Mouse (Mus musculus) neural tube, embryonic 13.5 days (tissue): ENCODE data around the gene Cyp2c39. TPM values are rescaled to one million over a fixed set of nuclear protein-coding genes. Genes with fewer than 3 reads are reported as not detected.
"Not testable (repeated sequence)": the region's sequence is repeated elsewhere in the genome, so short reads cannot be mapped to it uniquely, and the experiment has no call there.

Experiments used
- ATAC-seq: fragments of 200-750 bp; cut with Nextera tagmentation; 2 replicates; pipeline ENCODE4 v1.8.0; 2017; ENCODE audit warnings: low read depth, mild to moderate bottlenecking, moderate TSS enrichment, moderate library complexity
- H3K27ac ChIP-seq: fragments of 300-500 bp; sonication (generic); replicated peaks from 2 replicates; pipeline ENCODE4 v1.5.1; 2015; ENCODE audit warnings: moderate library complexity, mild to moderate bottlenecking, inconsistent platforms
- H3K27me3 ChIP-seq: fragments of 300-500 bp; sonication (generic); 2 replicates; pipeline ENCODE4 v1.6.1; 2015; ENCODE audit warnings: mild to moderate bottlenecking, inconsistent platforms
- H3K36me3 ChIP-seq: fragments of 300-500 bp; sonication (generic); 2 replicates; pipeline ENCODE4 v1.6.1; 2015; ENCODE audit warnings: mild to moderate bottlenecking, inconsistent platforms
- H3K4me1 ChIP-seq: fragments of 300-500 bp; sonication (generic); replicated peaks from 2 replicates; pipeline ENCODE4 v1.6.1; 2015; ENCODE audit warnings: inconsistent platforms
- H3K4me2 ChIP-seq: fragments of 300-500 bp; sonication (generic); 2 replicates; pipeline ENCODE4 v1.6.1; 2015; ENCODE audit warnings: inconsistent platforms, mild to moderate bottlenecking, moderate library complexity
- H3K4me3 ChIP-seq: fragments of 300-500 bp; sonication (generic); 2 replicates; pipeline ENCODE4 v1.5.1; 2015; ENCODE audit warnings: mild to moderate bottlenecking, inconsistent platforms
- H3K9ac ChIP-seq: fragments of 300-500 bp; sonication (generic); 2 replicates; pipeline ENCODE4 v1.6.1; 2015; ENCODE audit warnings: moderate library complexity, mild to moderate bottlenecking, inconsistent platforms
- H3K9me3 ChIP-seq: fragments of 300-500 bp; sonication (generic); 2 replicates; pipeline ENCODE4 v1.6.1; 2016; ENCODE audit warnings: inconsistent platforms
- WGBS: fragments of 180-500 bp; shearing (Covaris S2); methylation state at CpG from one replicate; pipeline ENCODE4 v1.1.7; 2015; 5-methylcytosine and 5-hydroxymethylcytosine counted together
- polyA plus RNA-seq: library from polyadenylated mRNA; unstranded; fragments of >200 nt; fragmentation: Nextera tagmentation; extraction: Ambion mirVana; gene quantifications from 2 replicates; pipeline ENCODE4 v1.2.1, GENCODE M21; 2015

Gene Cyp2c39
- polyA plus RNA-seq, result not detected in 2 replicates

DNA sequence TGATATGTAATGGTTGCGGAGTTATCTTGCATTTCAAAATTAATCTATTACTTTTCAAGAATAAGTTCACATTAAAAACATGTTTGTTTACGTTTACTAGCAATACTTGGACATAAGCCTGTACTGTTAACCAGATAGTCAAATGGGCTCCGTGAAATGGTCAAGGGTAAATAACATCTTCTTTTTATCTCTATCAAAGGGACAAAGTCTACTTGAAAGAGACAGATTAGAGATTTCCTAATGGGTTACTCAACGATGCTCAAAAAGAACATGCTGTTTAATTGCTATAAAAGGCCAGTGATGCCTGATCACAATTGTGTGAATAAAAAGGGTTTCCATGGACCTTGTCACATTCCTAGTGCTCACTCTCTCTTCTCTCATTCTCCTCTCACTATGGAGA, at the start of gene Cyp2c39:
TSS of gene Cyp2c39 (plus strand) at position 329 of the 400 bp plus-strand sequence.
- Histone ChIP-seq H3K4me1 (no peaks in the 10 kb centered on the region), H3K9ac (no peak within 1 kb of the TSS), H3K36me3 (no peaks in the 10 kb centered on the region), H3K4me2 (no peak within 1 kb of the TSS), H3K27ac (no peak within 1 kb of the TSS), H3K4me3 (no peak within 1 kb of the TSS), H3K27me3 (no peaks in the 10 kb centered on the region), H3K9me3 (peaks cover 6% of the 10 kb centered on the region; the same call in 1 of the 2 replicates)
- WGBS, result 83% methylated on average over 4 of the region's 4 CpGs
- no peak for ATAC-seq

DNA sequence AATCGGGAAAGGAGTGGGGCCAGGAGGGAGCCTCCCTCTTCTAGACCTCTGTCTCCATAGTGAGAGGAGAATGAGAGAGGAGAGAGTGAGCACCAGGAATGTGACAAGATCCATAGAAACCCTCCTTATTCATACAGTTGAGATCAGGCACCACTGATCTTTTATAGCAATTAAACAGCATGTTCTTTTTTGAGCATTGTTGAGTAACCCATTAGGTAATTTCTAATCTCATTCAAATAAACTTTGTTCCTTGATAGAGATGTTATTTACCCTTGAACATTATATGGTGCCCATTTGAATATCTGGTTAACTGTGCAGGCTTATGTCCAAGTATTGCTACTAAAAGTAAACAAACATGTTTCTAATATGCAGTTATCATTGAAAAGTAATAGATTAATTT, 47.7 kb upstream of the Cyp2c39 start, which contains the start of gene Cyp2c38:
TSS of gene Cyp2c38 (minus strand) at position 135 of the 400 bp plus-strand sequence.
- ATAC-seq, result no peak
- Histone ChIP-seq H3K9ac (no peak within 1 kb of the TSS), H3K36me3 (no peaks in the 10 kb centered on the region), H3K4me1 (no peaks in the 10 kb centered on the region), H3K4me3 (no peak within 1 kb of the TSS), H3K9me3 (peaks cover 11% of the 10 kb centered on the region), H3K27me3 (no peaks in the 10 kb centered on the region), H3K27ac (no peak within 1 kb of the TSS), H3K4me2 (no peak within 1 kb of the TSS)
- 88% methylated on average over 1 of the region's 1 CpGs for WGBS

DNA sequence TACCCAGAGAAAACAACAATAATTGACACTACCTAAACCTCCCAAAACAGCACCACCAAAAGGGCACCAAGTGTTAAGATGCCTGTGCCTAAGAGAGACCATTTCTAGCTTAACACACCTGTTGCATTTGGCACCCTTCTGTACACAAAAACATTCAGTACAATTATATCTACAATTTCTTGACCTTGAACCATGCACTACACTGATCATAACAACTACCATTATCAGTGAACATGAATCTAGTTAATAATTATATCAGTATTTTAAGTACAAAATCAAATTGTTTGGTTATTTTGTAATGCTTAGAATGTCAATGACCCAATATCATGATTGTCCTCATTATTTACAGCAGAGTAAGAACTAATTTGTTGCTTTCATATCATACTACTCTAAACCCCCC, 46.7 kb upstream of the Cyp2c39 start:
- no peak overlapping the region for H3K27ac ChIP-seq
- peaks cover 8% of the 10 kb centered on the region; the same call in 1 of the 2 replicates for H3K9me3 ChIP-seq
- no peak overlapping the region for H3K4me2 ChIP-seq
- no peaks in the 10 kb centered on the region for H3K4me1 ChIP-seq
- no peak for ATAC-seq
- H3K4me3 ChIP-seq, result no peak overlapping the region
- no peaks in the 10 kb centered on the region for H3K27me3 ChIP-seq
- H3K36me3 ChIP-seq, result no peaks in the 10 kb centered on the region
- no peak overlapping the region for H3K9ac ChIP-seq

DNA sequence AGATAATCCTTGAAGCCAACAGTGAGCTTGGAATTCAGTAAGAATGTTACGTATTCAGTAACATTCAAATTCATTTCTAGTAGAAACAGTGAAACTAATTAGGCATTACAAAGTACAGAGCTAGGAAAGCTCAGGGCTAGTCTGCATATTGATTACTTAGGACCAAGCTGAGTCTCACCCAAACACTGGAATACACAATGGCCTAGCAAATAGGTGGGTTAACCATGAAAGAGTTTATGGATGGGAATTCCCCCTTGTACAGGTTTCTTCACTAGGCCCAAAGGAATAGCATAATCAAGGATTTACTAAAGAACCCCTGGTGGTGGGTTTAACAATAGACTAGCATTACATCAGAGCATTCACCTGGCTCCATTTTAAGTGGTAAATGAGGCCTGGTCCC, 26.7 kb upstream of the Cyp2c39 start:
- H3K9me3 ChIP-seq, result peaks cover 30% of the 10 kb centered on the region
- not testable (repeated sequence) for H3K9ac ChIP-seq, H3K27me3 ChIP-seq, H3K36me3 ChIP-seq, H3K4me3 ChIP-seq, H3K4me1 ChIP-seq, ATAC-seq, H3K27ac ChIP-seq, H3K4me2 ChIP-seq
- WGBS, result 96% methylated on average over 1 of the region's 1 CpGs

DNA sequence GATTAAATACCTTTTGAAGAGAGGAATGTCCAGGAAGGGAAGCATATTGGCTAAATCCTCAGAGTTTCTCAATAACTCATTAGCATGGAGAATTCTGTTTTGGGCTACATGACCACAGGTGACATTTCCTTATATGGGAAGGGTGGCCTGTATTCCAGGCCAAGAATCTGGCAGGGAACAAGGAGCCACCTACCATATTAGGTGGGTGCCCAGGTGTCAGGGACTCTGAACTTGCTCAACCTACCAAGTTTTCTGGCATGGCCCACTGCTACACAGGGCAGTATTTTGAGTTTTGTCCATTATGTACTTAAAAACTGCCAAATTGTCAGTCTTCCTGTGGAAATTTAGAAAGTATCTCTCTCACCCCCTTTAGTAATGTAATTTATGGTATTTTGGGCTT, 4.3 kb upstream of the Cyp2c39 start:
- Histone ChIP-seq H3K27me3 (no peaks in the 10 kb centered on the region), H3K4me3 (no peak overlapping the region), H3K4me1 (no peaks in the 10 kb centered on the region), H3K4me2 (no peak overlapping the region), H3K9ac (no peak overlapping the region), H3K27ac (no peak overlapping the region), H3K36me3 (no peaks in the 10 kb centered on the region), H3K9me3 (peaks cover 3% of the 10 kb centered on the region; the same call in 1 of the 2 replicates)
- no peak for ATAC-seq

DNA sequence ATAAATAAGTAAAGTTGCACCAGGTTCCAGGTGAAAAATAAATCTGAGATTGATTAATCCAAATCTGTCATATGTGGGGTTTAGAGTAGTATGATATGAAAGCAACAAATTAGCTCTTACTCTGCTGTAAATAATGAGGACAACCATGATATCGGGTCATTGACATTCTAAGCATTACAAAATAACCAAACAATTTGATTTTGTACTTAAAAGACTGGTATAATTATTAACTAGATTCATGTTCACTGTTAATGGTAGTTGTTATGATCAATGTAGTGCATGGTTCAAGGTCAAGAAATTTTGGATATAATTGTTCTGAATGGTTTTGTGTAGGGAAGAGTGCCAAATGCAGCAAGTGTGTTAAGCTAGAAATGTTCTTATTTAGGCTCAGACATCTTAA, 1.1 kb upstream of the Cyp2c39 start:
- 70% methylated on average over 1 of the region's 1 CpGs for WGBS
- no peaks in the 10 kb centered on the region for H3K36me3 ChIP-seq
- no peak overlapping the region for H3K4me3 ChIP-seq
- H3K27me3 ChIP-seq, result no peaks in the 10 kb centered on the region
- no peak overlapping the region for H3K4me2 ChIP-seq
- ATAC-seq, result no peak
- no peak overlapping the region for H3K27ac ChIP-seq
- H3K4me1 ChIP-seq, result no peaks in the 10 kb centered on the region
- no peak overlapping the region for H3K9ac ChIP-seq
- peaks cover 6% of the 10 kb centered on the region; the same call in 1 of the 2 replicates for H3K9me3 ChIP-seq

Other genes with a start within 250 kb of the Cyp2c39 start
- gene Cyp2c29, start 241.5 kb upstream of the Cyp2c39 start, polyA plus RNA-seq, result not detected in 2 replicates
- not detected in 2 replicates for gene Cyp2c38, start 47.8 kb upstream of the Cyp2c39 start, polyA plus RNA-seq
- gene Cyp2c67, start 138.2 kb downstream of the Cyp2c39 start, polyA plus RNA-seq, result not detected in 2 replicates
- gene Cyp2c68, start 230.2 kb downstream of the Cyp2c39 start, polyA plus RNA-seq, result 0.11 TPM in 1 of 2 replicates, not detected in the other